Mouse (Mus musculus): ENCODE data around the gene Galr3. TPM values are rescaled to one million over a fixed set of nuclear protein-coding genes. Genes with fewer than 3 reads are reported as not detected.
A peak's percentile ranks its signal among the peaks of the same experiment; 100 is the strongest.

The Galr3 gene
- polyA plus RNA-seq, 1 experiment = not detected

DNA sequence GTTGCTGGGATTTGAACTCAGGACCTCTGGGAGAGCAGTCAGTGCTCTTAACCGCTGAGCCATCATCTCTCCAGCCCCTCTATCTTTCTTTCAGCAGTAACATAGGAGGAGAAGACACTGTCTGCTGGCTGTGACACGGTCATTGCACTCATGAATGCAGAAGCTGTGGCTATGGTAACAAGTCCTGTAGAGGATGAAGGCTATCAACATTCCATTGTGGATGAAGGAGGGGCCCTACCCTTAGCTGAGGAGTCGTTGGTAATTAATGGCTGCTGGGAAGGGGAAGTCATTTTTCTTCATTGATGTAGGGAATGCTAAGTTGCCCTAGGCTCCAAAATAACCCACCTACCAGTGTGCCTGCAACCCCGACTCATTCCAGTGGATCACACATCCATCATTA is 23.5 kb upstream of the Galr3 start:
- Histone ChIP-seq H3K9me3 (replicated peaks; ENCODE audit: control insufficient read depth, insufficient read depth, low read length, poor library complexity, severe bottlenecking) (no peaks in the 10 kb centered on the region), H3K4me1 (ENCODE audit: control insufficient read depth, insufficient read depth, low read length) (no peaks in the 10 kb centered on the region), H3K9ac (ENCODE audit: low read depth, poor library complexity, severe bottlenecking) (no peak overlapping the region), H3K4me3 (ENCODE audit: low read depth, low read length) (no peak overlapping the region), H3K27ac (ENCODE audit: insufficient read depth, low read length) (no peak overlapping the region), H3K36me3 (ENCODE audit: control insufficient read depth, insufficient read depth, low read length, poor library complexity, severe bottlenecking) (no peaks in the 10 kb centered on the region), H3K27me3 (ENCODE audit: control insufficient read depth, insufficient read depth, low read length, poor library complexity, severe bottlenecking) (no peaks in the 10 kb centered on the region)
- TF ChIP-seq EP300 (IDR thresholded peaks at IDR 0.05; ENCODE audit: insufficient read depth, low read depth, low read length) = no peak
- no peak for TF ChIP-seq CTCF (IDR thresholded peaks at IDR 0.05; ENCODE audit: low read depth, low read length)
- no peak for TF ChIP-seq POLR2A (IDR thresholded peaks at IDR 0.05; ENCODE audit: insufficient read depth, low read length)

DNA sequence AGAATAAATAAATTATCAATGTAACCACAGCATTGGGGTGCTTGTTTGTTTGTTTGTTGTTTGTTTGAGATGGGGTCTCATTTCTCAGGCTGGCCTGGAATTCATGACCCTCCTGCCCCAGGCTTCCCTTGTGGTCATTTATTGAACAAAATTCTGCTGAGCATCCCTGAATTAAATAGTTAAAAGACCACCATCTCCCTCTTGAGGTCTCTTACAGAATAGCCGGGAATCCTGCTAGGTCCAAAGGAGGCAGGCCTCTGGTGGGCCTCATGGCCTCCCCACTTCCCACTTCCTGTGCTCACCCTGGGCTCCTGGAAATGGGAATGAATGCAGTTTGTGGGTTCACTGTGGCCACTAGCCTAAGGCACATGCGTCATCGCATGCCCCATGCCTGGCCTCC is 22.8 kb upstream of the Galr3 start:
- H3K9me3 ChIP-seq (replicated peaks; ENCODE audit: control insufficient read depth, insufficient read depth, low read length, poor library complexity, severe bottlenecking) = no peaks in the 10 kb centered on the region
- no peaks in the 10 kb centered on the region for H3K36me3 ChIP-seq (ENCODE audit: control insufficient read depth, insufficient read depth, low read length, poor library complexity, severe bottlenecking)
- H3K27ac ChIP-seq (ENCODE audit: insufficient read depth, low read length) = no peak overlapping the region
- no peaks in the 10 kb centered on the region for H3K27me3 ChIP-seq (ENCODE audit: control insufficient read depth, insufficient read depth, low read length, poor library complexity, severe bottlenecking)
- no peak overlapping the region for H3K4me3 ChIP-seq (ENCODE audit: low read depth, low read length)
- TF ChIP-seq EP300 (IDR thresholded peaks at IDR 0.05; ENCODE audit: insufficient read depth, low read depth, low read length) = no peak
- no peak for TF ChIP-seq POLR2A (IDR thresholded peaks at IDR 0.05; ENCODE audit: insufficient read depth, low read length)
- no peak for TF ChIP-seq CTCF (IDR thresholded peaks at IDR 0.05; ENCODE audit: low read depth, low read length)
- no peak overlapping the region for H3K9ac ChIP-seq (ENCODE audit: low read depth, poor library complexity, severe bottlenecking)
- H3K4me1 ChIP-seq (ENCODE audit: control insufficient read depth, insufficient read depth, low read length) = no peaks in the 10 kb centered on the region

DNA sequence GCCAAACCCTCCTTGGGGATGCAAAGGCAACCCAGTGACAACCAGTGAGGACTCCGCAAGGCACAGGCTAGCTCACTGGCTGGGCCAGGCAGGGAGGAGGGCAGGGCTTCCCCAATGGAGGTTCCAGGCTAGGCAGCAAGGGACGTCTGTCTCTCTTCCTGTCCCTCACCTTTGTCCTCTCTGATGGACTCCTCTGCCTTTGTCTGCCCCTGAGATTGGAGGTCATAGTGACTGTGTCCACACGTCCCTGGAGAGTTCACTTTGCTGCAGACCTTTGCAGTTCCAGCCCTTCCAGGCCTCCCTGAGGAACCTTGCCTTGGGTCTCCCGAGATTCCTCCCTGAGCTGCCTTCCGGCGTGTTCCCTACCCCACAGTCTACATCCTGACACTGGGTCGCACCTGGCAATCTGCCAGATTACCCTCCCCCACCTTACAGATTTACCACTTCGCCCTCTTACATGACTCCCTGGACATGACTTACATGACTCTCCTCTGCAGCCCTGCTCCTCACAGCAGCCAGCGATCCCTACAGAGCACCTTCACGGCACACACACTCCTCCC is 18.9 kb upstream of the Galr3 start:
- H3K27ac ChIP-seq (ENCODE audit: insufficient read depth, low read length) = no peak overlapping the region

DNA sequence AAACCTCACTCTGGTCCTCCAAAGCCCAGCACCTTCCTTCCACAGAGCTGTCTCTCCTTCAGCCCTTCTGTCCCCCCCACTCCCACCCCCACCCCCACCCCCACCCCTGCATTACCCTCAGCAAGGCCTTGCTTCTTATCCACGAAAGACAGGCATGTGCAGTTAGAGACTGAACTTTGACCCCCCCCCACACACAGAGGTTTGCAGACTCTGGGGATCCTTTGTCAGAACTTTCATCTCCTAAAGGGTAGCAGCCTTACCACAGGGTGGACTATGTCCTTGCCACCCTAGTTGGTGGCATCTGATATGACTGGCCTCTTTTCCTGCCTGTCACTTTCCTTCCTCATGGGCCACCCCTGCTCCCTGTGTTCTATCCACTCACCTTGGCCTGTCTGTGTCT is 18.3 kb upstream of the Galr3 start:
- Histone ChIP-seq H3K9me3 (replicated peaks; ENCODE audit: control insufficient read depth, insufficient read depth, low read length, poor library complexity, severe bottlenecking) (no peaks in the 10 kb centered on the region), H3K27me3 (ENCODE audit: control insufficient read depth, insufficient read depth, low read length, poor library complexity, severe bottlenecking) (no peaks in the 10 kb centered on the region), H3K4me1 (ENCODE audit: control insufficient read depth, insufficient read depth, low read length) (no peaks in the 10 kb centered on the region), H3K36me3 (ENCODE audit: control insufficient read depth, insufficient read depth, low read length, poor library complexity, severe bottlenecking) (no peaks in the 10 kb centered on the region), H3K9ac (ENCODE audit: low read depth, poor library complexity, severe bottlenecking) (no peak overlapping the region), H3K27ac (ENCODE audit: insufficient read depth, low read length) (no peak overlapping the region), H3K4me3 (ENCODE audit: low read depth, low read length) (no peak overlapping the region)
- TF ChIP-seq CTCF (IDR thresholded peaks at IDR 0.05; ENCODE audit: low read depth, low read length) (no peak), EP300 (IDR thresholded peaks at IDR 0.05; ENCODE audit: insufficient read depth, low read depth, low read length) (no peak), POLR2A (IDR thresholded peaks at IDR 0.05; ENCODE audit: insufficient read depth, low read length) (no peak)

More for the DNA sequence above, 18.9 kb upstream of the Galr3 start:
- TF ChIP-seq EP300 (IDR thresholded peaks at IDR 0.05; ENCODE audit: insufficient read depth, low read depth, low read length) (no peak), POLR2A (IDR thresholded peaks at IDR 0.05; ENCODE audit: insufficient read depth, low read length) (no peak), CTCF (IDR thresholded peaks at IDR 0.05; ENCODE audit: low read depth, low read length) (no peak)
- Histone ChIP-seq H3K36me3 (ENCODE audit: control insufficient read depth, insufficient read depth, low read length, poor library complexity, severe bottlenecking) (no peaks in the 10 kb centered on the region), H3K9ac (ENCODE audit: low read depth, poor library complexity, severe bottlenecking) (no peak overlapping the region), H3K4me1 (ENCODE audit: control insufficient read depth, insufficient read depth, low read length) (no peaks in the 10 kb centered on the region), H3K27me3 (ENCODE audit: control insufficient read depth, insufficient read depth, low read length, poor library complexity, severe bottlenecking) (no peaks in the 10 kb centered on the region), H3K4me3 (ENCODE audit: low read depth, low read length) (no peak overlapping the region), H3K9me3 (replicated peaks; ENCODE audit: control insufficient read depth, insufficient read depth, low read length, poor library complexity, severe bottlenecking) (no peaks in the 10 kb centered on the region)

DNA sequence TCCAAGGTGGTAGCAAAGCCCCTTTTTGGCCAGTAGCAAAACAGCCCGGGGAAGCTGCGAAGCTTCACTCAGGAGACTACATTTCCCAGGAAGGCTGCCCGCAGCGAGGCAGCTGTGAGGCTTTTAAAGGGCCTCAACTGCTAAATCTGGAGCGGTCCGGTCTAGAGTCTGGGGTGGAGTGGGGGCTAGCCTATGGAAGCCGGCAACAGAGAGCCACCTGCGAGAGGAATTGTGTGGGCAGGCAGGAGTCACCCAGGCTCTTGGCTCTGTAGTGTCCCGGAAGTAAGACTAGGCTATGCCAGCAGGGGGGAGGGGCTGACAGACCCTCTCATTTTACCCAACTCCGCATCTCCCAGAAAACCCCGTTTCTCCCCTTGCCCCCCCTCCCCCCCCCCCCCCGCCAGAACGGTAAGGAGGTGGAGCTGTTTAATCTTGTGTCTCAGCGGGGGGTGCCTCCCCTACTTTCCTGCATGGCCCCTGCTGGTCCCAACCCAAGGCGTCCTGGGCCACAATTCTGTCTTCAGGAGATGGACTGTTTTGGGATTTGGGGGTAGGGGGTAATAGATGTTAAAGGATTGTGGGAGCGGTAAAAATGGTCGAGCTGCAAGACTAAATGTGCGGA is 15.9 kb upstream of the Galr3 start:
- Histone ChIP-seq H3K27ac (ENCODE audit: insufficient read depth, low read length) (no peak overlapping the region), H3K9ac (ENCODE audit: low read depth, poor library complexity, severe bottlenecking) (peak overlapping the region; percentile 1; the same call in 1 of the 2 replicates), H3K27me3 (ENCODE audit: control insufficient read depth, insufficient read depth, low read length, poor library complexity, severe bottlenecking) (no peaks in the 10 kb centered on the region), H3K36me3 (ENCODE audit: control insufficient read depth, insufficient read depth, low read length, poor library complexity, severe bottlenecking) (no peaks in the 10 kb centered on the region), H3K9me3 (replicated peaks; ENCODE audit: control insufficient read depth, insufficient read depth, low read length, poor library complexity, severe bottlenecking) (no peaks in the 10 kb centered on the region), H3K4me1 (ENCODE audit: control insufficient read depth, insufficient read depth, low read length) (no peaks in the 10 kb centered on the region), H3K4me3 (ENCODE audit: low read depth, low read length) (no peak overlapping the region)
- TF ChIP-seq POLR2A (IDR thresholded peaks at IDR 0.05; ENCODE audit: insufficient read depth, low read length) (no peak), EP300 (IDR thresholded peaks at IDR 0.05; ENCODE audit: insufficient read depth, low read depth, low read length) (no peak), CTCF (IDR thresholded peaks at IDR 0.05; ENCODE audit: low read depth, low read length) (no peak)

DNA sequence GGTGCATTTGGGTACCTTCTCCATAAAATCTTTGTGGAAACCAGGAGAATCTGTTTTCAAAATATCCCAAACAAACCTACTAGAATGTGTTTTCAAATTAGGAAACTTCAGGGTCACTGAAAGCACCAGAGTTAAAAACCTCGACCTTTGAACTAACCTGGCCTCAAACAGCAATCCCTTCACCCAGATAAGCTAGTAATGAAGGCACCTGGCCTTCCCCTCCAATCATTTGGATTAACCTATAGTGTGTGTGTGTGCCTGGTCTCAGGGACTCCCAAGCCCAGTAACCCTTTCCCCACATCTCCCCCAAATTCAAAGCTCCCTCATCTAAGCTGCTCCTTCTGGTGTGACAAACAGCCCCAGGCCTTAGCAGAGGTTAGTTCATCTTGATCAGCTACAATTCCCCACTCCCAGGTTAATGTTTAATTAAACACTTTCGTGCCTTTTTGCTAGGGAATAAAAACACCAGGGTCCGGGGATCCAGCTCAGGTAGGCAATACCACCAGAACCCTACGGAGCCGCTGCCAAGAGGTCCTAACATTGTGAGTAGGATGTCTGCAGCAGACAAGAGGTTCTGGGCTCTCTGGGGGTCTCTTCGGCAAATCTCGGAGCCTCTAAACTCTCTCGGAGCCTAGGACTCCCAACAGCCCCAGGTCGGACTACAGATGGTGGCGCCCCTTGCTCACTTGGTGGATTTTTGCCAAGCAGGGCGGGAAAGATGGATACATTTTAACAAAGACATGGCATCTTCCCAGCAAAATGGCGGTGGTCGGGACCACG is 15.0 kb upstream of the Galr3 start:
- Histone ChIP-seq H3K4me3 (ENCODE audit: low read depth, low read length) (no peak overlapping the region), H3K27ac (ENCODE audit: insufficient read depth, low read length) (no peak overlapping the region), H3K27me3 (ENCODE audit: control insufficient read depth, insufficient read depth, low read length, poor library complexity, severe bottlenecking) (no peaks in the 10 kb centered on the region), H3K36me3 (ENCODE audit: control insufficient read depth, insufficient read depth, low read length, poor library complexity, severe bottlenecking) (no peaks in the 10 kb centered on the region), H3K4me1 (ENCODE audit: control insufficient read depth, insufficient read depth, low read length) (no peaks in the 10 kb centered on the region), H3K9ac (ENCODE audit: low read depth, poor library complexity, severe bottlenecking) (peak overlapping the region; percentile 97), H3K9me3 (replicated peaks; ENCODE audit: control insufficient read depth, insufficient read depth, low read length, poor library complexity, severe bottlenecking) (no peaks in the 10 kb centered on the region)
- no peak for TF ChIP-seq POLR2A (IDR thresholded peaks at IDR 0.05; ENCODE audit: insufficient read depth, low read length)
- no peak for TF ChIP-seq EP300 (IDR thresholded peaks at IDR 0.05; ENCODE audit: insufficient read depth, low read depth, low read length)
- no peak for TF ChIP-seq CTCF (IDR thresholded peaks at IDR 0.05; ENCODE audit: low read depth, low read length)

Data from ES-Bruce4 (cell line).